Mouse (Mus musculus) granulocyte monocyte progenitor cell, adult 5-6 weeks (primary cell): ENCODE measurements around the gene 4930505A04Rik. TPM values are rescaled to one million over a fixed set of nuclear protein-coding genes. Genes with fewer than 3 reads are reported as not detected.
A peak's percentile ranks its signal among the peaks of the same experiment; 100 is the strongest.
"Not testable (repeated sequence)": the region's sequence is repeated elsewhere in the genome, so short reads cannot be mapped to it uniquely, and the experiment has no call there.

Source experiments
- ATAC-seq: replicated peaks from 2 replicates; pipeline ENCODE4 v1.8.0; 2016; ENCODE audit warnings: mild to moderate bottlenecking, moderate TSS enrichment, inconsistent platforms; ENCODE audit not compliant: poor library complexity, severe bottlenecking
- total RNA-seq, 2 experiments: library from RNA; stranded (forward) in 1 of 2; stranded (reverse) in 1 of 2; fragments of 200-712, 200-1000 nt in 1 of 2; fragments of >200 nt in 1 of 2; fragmentation: Nextera tagmentation in 1 of 2; gene quantifications; 2 replicates each; pipeline ENCODE4 v1.2.3; 2014 to 2017

The 4930505A04Rik gene
- total RNA-seq (2014; fragmentation: Nextera tagmentation) (not detected in 2 replicates), total RNA-seq (2017) (not detected in 2 replicates)

- ATAC-seq = peak; percentile 91
Measured at GRCm38 (mm10) chr11:30471751-30472593, at the start of gene 4930505A04Rik. TSS of gene 4930505A04Rik (minus strand) at chr11:30471827.

GRCm38 (mm10) chr11:30517133-30517532, 45.5 kb upstream of the 4930505A04Rik start:
- ATAC-seq = no peak

DNA sequence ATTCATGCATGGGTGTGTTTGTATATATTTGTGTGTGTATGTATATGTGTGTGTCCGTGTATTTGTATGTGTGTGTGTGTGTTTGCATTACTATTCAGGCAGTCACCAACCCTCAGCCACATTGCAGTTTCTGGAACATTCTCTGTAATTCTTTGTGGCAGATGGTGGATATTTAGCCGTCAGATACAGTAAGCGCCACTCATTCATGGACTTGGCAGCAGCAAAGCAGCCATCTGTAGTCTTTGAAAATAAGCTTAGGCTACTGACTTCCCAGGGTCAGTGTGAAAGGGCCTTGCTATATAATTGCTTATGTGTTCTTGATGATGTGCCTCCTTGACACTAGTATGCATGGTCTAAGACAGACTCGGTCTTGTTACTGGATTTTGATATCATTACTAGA, 36.6 kb upstream of the 4930505A04Rik start:
- no peak for ATAC-seq

- no peak for ATAC-seq
Measured at GRCm38 (mm10) chr11:30498738-30499355, 27.2 kb upstream of the 4930505A04Rik start.

- ATAC-seq = no peak
Measured at GRCm38 (mm10) chr11:30497151-30497550, 25.5 kb upstream of the 4930505A04Rik start.

DNA sequence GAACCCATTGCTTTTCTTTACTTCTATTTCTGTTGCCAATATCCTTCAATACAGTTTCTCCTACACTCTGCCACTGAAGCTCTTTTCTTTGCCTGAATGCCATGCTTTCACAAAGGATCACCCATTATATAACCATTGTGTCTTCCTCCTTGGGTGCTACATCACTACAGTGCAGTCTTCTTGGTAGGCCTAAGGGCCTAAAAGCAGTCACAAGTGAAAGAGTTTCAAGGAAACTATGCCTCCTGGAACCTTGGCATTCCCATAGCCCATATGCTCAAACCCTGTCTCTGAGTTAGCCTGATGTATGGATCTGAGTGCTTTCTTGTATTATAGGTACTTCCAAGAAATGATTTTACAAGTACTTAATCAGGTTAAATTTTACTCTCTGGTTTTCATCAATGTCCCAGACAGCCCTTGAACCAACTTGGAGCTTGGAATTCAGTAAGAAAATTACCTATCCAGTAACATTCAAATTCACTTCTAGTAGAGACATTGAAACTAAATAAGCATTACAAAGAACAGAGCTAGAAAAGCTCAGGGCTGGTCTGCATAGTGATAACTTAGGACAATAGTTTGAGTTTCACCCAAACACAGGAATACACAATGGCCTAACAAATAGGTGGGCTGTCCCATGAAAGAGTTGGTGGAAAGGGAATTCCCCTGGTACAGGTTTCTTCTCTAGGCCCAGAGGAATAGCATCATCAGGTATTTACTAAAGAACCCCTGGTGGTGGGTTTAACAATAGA, 20.1 kb upstream of the 4930505A04Rik start:
- no peak for ATAC-seq

DNA sequence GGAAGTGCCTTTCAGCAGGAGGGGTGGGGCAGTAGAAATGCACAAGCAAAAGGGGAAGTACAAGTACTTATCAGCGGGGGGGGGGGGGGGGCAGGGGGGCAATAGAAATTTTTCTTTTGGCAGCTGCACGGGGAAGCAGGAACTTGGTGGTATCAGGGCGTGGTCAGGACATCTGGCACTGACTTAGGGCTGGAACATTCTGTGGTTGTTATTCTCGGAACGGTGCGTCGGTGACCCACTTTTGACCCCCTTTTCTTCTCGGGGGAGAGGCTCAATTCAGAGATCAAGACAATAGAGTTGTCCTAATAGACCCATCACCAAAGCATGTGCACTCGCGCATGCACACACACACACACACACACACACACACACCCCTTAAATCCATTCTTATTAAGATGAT, 16.6 kb upstream of the 4930505A04Rik start:
- no peak for ATAC-seq

DNA sequence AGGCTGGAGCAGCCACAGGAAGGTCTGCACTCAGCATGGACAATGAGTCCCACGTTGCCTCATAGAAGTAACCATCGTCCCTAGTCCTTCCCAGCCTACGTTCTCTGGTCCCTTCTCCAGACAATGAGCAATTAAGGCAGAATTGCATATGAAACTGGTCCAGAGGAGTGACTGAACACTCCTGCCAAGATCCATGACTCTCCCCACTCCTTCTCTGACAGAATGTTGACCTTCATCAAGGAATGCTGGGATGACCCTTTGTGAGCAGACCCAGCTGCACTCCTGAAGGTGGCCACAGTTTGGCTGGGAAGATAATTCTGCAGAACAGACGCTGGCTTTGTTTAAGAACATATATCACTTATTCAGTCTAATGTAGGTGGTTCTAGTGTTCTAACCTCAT, 11.7 kb upstream of the 4930505A04Rik start:
- no peak for ATAC-seq

GRCm38 (mm10) chr11:30471187-30471586, 440 bp downstream of the 4930505A04Rik start:
- ATAC-seq = no peak

DNA sequence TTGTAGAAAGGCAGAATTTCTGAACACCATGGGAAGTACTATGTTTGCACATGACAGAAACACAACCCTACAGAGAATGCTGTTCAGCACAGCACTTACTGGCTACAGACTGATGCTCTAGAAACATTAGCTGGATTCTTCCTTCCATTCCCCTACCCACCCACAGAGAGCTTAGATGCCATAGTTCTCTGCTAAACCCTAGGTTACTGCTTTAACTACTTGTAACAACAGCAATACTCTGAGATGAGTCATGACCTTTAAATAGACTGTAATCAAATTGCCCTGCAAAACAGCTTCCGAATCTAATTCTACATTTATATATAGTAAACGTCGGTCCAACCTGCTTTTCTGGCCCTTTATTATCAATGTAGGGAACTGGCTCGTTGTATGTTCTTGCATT, 17.3 kb downstream of the 4930505A04Rik start:
- no peak for ATAC-seq

GRCm38 (mm10) chr11:30448126-30448525, 23.5 kb downstream of the 4930505A04Rik start:
- ATAC-seq = no peak

- no peak for ATAC-seq
Measured at GRCm38 (mm10) chr11:30447561-30447960, 24.1 kb downstream of the 4930505A04Rik start.

- not testable (repeated sequence) for ATAC-seq
Measured at GRCm38 (mm10) chr11:30444192-30444905, 27.3 kb downstream of the 4930505A04Rik start.

DNA sequence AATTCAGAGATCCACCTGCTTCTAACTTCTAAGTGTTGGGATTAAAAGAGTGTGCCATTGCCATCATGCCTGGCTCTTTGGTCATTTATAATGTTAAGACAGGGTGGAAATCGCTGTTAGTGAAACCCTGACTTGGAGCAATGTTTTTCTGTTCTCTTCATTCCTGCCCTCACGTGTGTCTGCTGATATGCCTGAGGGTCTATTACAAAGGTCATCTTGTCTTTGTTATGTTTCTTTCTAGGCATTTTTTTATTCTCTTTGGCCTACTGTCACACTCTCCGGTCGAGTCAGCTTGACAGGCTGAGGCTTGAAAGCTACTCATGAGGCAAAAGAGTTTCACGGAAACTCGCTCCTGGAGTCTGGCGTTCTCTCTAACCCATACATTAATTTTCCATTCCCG, 27.9 kb downstream of the 4930505A04Rik start:
- ATAC-seq = no peak

GRCm38 (mm10) chr11:30433256-30433950, 38.2 kb downstream of the 4930505A04Rik start:
- no peak for ATAC-seq

- no peak for ATAC-seq
Measured at GRCm38 (mm10) chr11:30405581-30405980, 66.0 kb downstream of the 4930505A04Rik start.

- no peak for ATAC-seq
Measured at GRCm38 (mm10) chr11:30404619-30405200, 66.9 kb downstream of the 4930505A04Rik start.

DNA sequence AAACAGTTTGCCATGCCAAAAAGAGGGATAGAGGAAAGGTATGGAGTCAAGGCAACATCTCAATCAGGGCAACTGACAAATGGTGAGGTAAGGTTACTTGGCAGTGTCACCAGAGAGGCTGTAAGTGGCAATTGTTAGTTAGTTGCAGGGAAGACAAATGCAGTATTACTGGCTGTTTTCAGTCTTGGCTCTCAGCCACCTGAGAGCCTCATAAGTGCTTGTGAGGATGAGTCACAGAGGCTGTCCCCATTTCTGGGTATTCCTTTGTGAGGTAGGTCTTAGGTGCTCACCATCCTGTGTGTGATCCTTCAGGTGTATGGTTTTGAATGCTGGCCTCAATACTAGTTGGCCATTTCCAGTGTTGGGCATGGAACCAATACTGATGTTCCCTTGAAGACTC, 77.3 kb downstream of the 4930505A04Rik start:
- no peak for ATAC-seq

DNA sequence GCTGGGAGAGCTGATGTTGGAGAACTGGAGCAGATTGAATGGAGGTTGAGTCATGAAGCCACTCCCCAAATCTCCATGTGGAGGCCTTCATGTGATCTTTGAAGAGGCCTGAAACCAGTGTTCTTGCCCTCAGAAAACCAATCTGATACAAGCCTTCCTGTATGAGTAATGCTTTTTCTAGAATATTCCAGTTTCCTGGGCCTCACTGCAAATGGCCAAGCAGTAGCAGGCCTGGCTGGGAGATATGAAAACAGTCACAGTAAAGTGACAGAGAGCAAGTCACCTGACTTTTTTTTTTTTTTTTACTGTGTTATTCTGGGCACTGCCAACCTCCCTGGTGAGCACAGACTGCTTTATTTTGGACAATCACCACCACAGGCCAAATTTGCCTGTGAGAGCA, 88.6 kb downstream of the 4930505A04Rik start:
- no peak for ATAC-seq
